ENCODE assay signal across 13 mouse cellular contexts in the genomic region with DNA sequence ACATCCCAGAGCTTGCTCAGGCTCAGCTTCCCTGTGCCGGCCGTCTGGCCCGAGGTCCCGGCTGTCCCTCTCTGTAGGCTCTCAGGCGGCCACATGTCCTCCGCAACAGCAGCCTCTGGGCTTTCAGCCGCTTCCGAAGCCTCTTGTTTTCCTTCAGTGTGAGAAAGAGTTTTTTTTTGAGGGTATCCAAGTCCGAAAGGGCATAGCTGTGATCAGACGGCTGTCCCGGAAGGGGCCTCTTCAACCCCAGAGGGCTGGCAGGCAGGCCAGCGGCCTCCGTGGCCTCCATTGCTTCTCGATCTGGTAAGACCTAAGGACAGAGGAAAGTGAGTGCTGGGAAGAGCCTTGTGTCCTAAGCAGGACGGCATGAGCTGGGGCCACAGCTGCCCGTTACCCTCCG. TPM values are rescaled to one million over a fixed set of nuclear protein-coding genes. Genes with fewer than 3 reads are reported as not detected.
DNase-seq lines count a peak whose midpoint lies in the region; ATAC-seq and TF ChIP-seq lines count a peak whose summit lies in the region.
"Had no signal": no experiment of that assay in that cellular context is flagged by ENCODE, and none has a peak within 500 bp of the region (broad histone marks: within the 10 kb centered on the region; RNA-seq: fewer than 3 reads in every experiment).

No protein-coding gene starts in this region.

- no peak overlapping the region for H3K4me2 ChIP-seq in forebrain, embryonic 12.5 days
- no peak overlapping the region for H3K4me2 ChIP-seq in forebrain, embryonic 14.5 days (ENCODE audit: low read length)
- H3K4me2 ChIP-seq in hindbrain, embryonic 13.5 days: no peak overlapping the region
- no peak overlapping the region for H3K4me2 ChIP-seq in limb, embryonic 11.5 days (ENCODE audit: low read depth, severe bottlenecking)
- H3K4me2 ChIP-seq: forebrain, embryonic 13.5 days; lung, embryonic 15.5 days had no signal

- H3K9me3 ChIP-seq in forebrain, embryonic 12.5 days: no peaks in the 10 kb centered on the region
- no peaks in the 10 kb centered on the region for H3K9me3 ChIP-seq in forebrain, embryonic 14.5 days (replicated peaks; ENCODE audit: control insufficient read depth, low read length)
- no peaks in the 10 kb centered on the region for H3K9me3 ChIP-seq in hindbrain, embryonic 10.5 days
- no peaks in the 10 kb centered on the region for H3K9me3 ChIP-seq in hindbrain, embryonic 13.5 days
- no peaks in the 10 kb centered on the region for H3K9me3 ChIP-seq in E14TG2a.4 (ENCODE audit: low read length)
- no peaks in the 10 kb centered on the region for H3K9me3 ChIP-seq in limb, embryonic 11.5 days (ENCODE audit: control insufficient read depth, low read length)
- H3K9me3 ChIP-seq: forebrain, embryonic 13.5 days; lung, embryonic 15.5 days; megakaryocyte, embryonic 14.5 days had no signal

- peaks cover 46% of the 10 kb centered on the region for H3K36me3 ChIP-seq in forebrain, embryonic 12.5 days (replicated peaks)
- peaks cover 50% of the 10 kb centered on the region for H3K36me3 ChIP-seq in forebrain, embryonic 14.5 days (ENCODE audit: control insufficient read depth, insufficient read depth, low read length)
- peaks cover 71% of the 10 kb centered on the region for H3K36me3 ChIP-seq in hindbrain, embryonic 10.5 days
- peaks cover 41% of the 10 kb centered on the region for H3K36me3 ChIP-seq in hindbrain, embryonic 13.5 days
- H3K36me3 ChIP-seq in E14TG2a.4 (ENCODE audit: insufficient read depth, low read length): peaks cover 66% of the 10 kb centered on the region
- H3K36me3 ChIP-seq in limb, embryonic 11.5 days (ENCODE audit: control insufficient read depth, insufficient read depth, low read length): peaks cover 12% of the 10 kb centered on the region; the same call in 1 of the 2 replicates

- H3K4me3 ChIP-seq in forebrain, embryonic 12.5 days (replicated peaks): no peak overlapping the region
- no peak overlapping the region for H3K4me3 ChIP-seq in forebrain, embryonic 14.5 days (ENCODE audit: low read depth, low read length)
- no peak overlapping the region for H3K4me3 ChIP-seq in hindbrain, embryonic 10.5 days
- no peak overlapping the region for H3K4me3 ChIP-seq in hindbrain, embryonic 13.5 days
- peak overlapping the region; percentile 66 for H3K4me3 ChIP-seq in E14TG2a.4 (replicated peaks; ENCODE audit: low read length)
- no peak overlapping the region for H3K4me3 ChIP-seq in limb, embryonic 11.5 days (ENCODE audit: low read depth, low read length)
- H3K4me3 ChIP-seq: forebrain, embryonic 13.5 days; lung, embryonic 15.5 days; megakaryocyte, embryonic 14.5 days had no signal

- no peak overlapping the region for H3K9ac ChIP-seq in forebrain, embryonic 12.5 days
- no peak overlapping the region for H3K9ac ChIP-seq in forebrain, embryonic 14.5 days (ENCODE audit: low read length)
- H3K9ac ChIP-seq in hindbrain, embryonic 13.5 days: no peak overlapping the region
- 0 out of 2 replicates have a peak overlapping the region, but pooled peaks have one; percentile 2 for H3K9ac ChIP-seq in limb, embryonic 11.5 days (ENCODE audit: low read length)
- H3K9ac ChIP-seq: forebrain, embryonic 13.5 days; lung, embryonic 15.5 days had no signal

- DNase-seq in forebrain, embryonic 14.5 days (ENCODE audit: low spot score): no peak
- DNase-seq in hindbrain, embryonic 10.5 days (ENCODE audit: low spot score): no peak
- no peak for DNase-seq in limb, embryonic 11.5 days (ENCODE audit: low spot score)
- DNase-seq in thymus, adult 18-20 months: no peak
- DNase-seq: cerebellum, adult 11 months; cerebellum, postnatal 36 days had no signal

- peak overlapping the region; percentile 8; the same call in 1 of the 2 replicates for H3K27ac ChIP-seq in forebrain, embryonic 12.5 days
- H3K27ac ChIP-seq in forebrain, embryonic 14.5 days (ENCODE audit: low read depth, low read length): no peak overlapping the region
- H3K27ac ChIP-seq in hindbrain, embryonic 10.5 days: peak overlapping the region; percentile 50
- no peak overlapping the region for H3K27ac ChIP-seq in hindbrain, embryonic 13.5 days
- H3K27ac ChIP-seq in limb, embryonic 11.5 days (replicated peaks; ENCODE audit: low read depth, low read length): no peak overlapping the region
- H3K27ac ChIP-seq: forebrain, embryonic 13.5 days; lung, embryonic 15.5 days had no signal

- 60% methylated on average over 17 of the region's 17 CpGs for WGBS in forebrain, embryonic 12.5 days
- WGBS in forebrain, embryonic 14.5 days: 69% methylated on average over 17 of the region's 17 CpGs
- WGBS in hindbrain, embryonic 10.5 days: 58% methylated on average over 17 of the region's 17 CpGs
- 67% methylated on average over 17 of the region's 17 CpGs for WGBS in hindbrain, embryonic 13.5 days
- WGBS in limb, embryonic 11.5 days: 56% methylated on average over 17 of the region's 17 CpGs

- TF ChIP-seq CTCF in E14TG2a.4 (conservative IDR thresholded peaks at IDR 0.05; ENCODE audit: low read length): no peak

- ATAC-seq in forebrain, embryonic 12.5 days (ENCODE audit: low FRiP score): no peak
- ATAC-seq in forebrain, embryonic 14.5 days: no peak
- no peak for ATAC-seq in hindbrain, embryonic 13.5 days (ENCODE audit: low FRiP score)
- no peak for ATAC-seq in limb, embryonic 11.5 days (ENCODE audit: insufficient number of reproducible peaks, low FRiP score, low TSS enrichment, low read depth)
- ATAC-seq in cerebellum, adult (ENCODE audit: insufficient number of reproducible peaks, low FRiP score, low TSS enrichment): no peak
- ATAC-seq: forebrain, embryonic 13.5 days had no signal

- H3K4me1 ChIP-seq in forebrain, embryonic 12.5 days: peaks cover 35% of the 10 kb centered on the region
- H3K4me1 ChIP-seq in forebrain, embryonic 14.5 days (ENCODE audit: control insufficient read depth, insufficient read depth, low read length): no peaks in the 10 kb centered on the region
- peaks cover 51% of the 10 kb centered on the region for H3K4me1 ChIP-seq in hindbrain, embryonic 10.5 days (replicated peaks)
- H3K4me1 ChIP-seq in hindbrain, embryonic 13.5 days (replicated peaks): peaks cover 31% of the 10 kb centered on the region
- peaks cover 69% of the 10 kb centered on the region for H3K4me1 ChIP-seq in E14TG2a.4 (replicated peaks; ENCODE audit: low read depth, low read length)
- H3K4me1 ChIP-seq in limb, embryonic 11.5 days (ENCODE audit: control insufficient read depth, insufficient read depth, low read length): peaks cover 20% of the 10 kb centered on the region

- no peaks in the 10 kb centered on the region for H3K27me3 ChIP-seq in forebrain, embryonic 12.5 days
- no peaks in the 10 kb centered on the region for H3K27me3 ChIP-seq in forebrain, embryonic 14.5 days (replicated peaks; ENCODE audit: control insufficient read depth, insufficient read depth, low read length)
- H3K27me3 ChIP-seq in hindbrain, embryonic 10.5 days (ENCODE audit: insufficient read depth, poor library complexity, severe bottlenecking): no peaks in the 10 kb centered on the region
- no peaks in the 10 kb centered on the region for H3K27me3 ChIP-seq in hindbrain, embryonic 13.5 days
- no peaks in the 10 kb centered on the region for H3K27me3 ChIP-seq in E14TG2a.4 (ENCODE audit: insufficient read depth, low read length)
- H3K27me3 ChIP-seq in limb, embryonic 11.5 days (ENCODE audit: control insufficient read depth, insufficient read depth, low read length): no peaks in the 10 kb centered on the region
- H3K27me3 ChIP-seq: forebrain, embryonic 13.5 days; lung, embryonic 15.5 days; megakaryocyte, embryonic 14.5 days had no signal

RNA-seq across cellular contexts. Expression of a gene that starts 5.8 kb away (rescaled TPM):
- 33.9 and 38.6 TPM in 2 replicates for polyA plus RNA-seq in forebrain, embryonic 12.5 days (2016; fragmentation: Nextera tagmentation; extraction: Ambion mirVana)
- 29.7 and 30.0 TPM in 2 replicates for polyA plus RNA-seq in forebrain, embryonic 14.5 days (2014; fragmentation: Nextera tagmentation; extraction: Ambion mirVana)
- 34.5 and 36.2 TPM in 2 replicates for polyA plus RNA-seq in hindbrain, embryonic 10.5 days (2016; fragmentation: Nextera tagmentation; extraction: Ambion mirVana)
- polyA plus RNA-seq in hindbrain, embryonic 13.5 days (2015; fragmentation: Nextera tagmentation; extraction: Ambion mirVana): 35.9 and 36.7 TPM in 2 replicates
- polyA plus RNA-seq in limb, embryonic 11.5 days (2014; fragmentation: Nextera tagmentation; extraction: Ambion mirVana): 27.3 and 29.5 TPM in 2 replicates

RNA-seq across cellular contexts. Expression of a gene that starts 13.0 kb away (rescaled TPM):
- polyA plus RNA-seq in forebrain, embryonic 12.5 days (2016; fragmentation: Nextera tagmentation; extraction: Ambion mirVana): 24.4 and 27.4 TPM in 2 replicates
- 11.8 and 14.6 TPM in 2 replicates for polyA plus RNA-seq in forebrain, embryonic 14.5 days (2014; fragmentation: Nextera tagmentation; extraction: Ambion mirVana)
- 30.7 TPM in 2 replicates for polyA plus RNA-seq in hindbrain, embryonic 10.5 days (2016; fragmentation: Nextera tagmentation; extraction: Ambion mirVana)
- polyA plus RNA-seq in hindbrain, embryonic 13.5 days (2015; fragmentation: Nextera tagmentation; extraction: Ambion mirVana): 18.4 and 20.0 TPM in 2 replicates
- 28.6 and 29.4 TPM in 2 replicates for polyA plus RNA-seq in limb, embryonic 11.5 days (2014; fragmentation: Nextera tagmentation; extraction: Ambion mirVana)

RNA-seq across cellular contexts. Expression of a gene that starts 25.6 kb away (rescaled TPM):
- 5.3 and 5.5 TPM in 2 replicates for polyA plus RNA-seq in forebrain, embryonic 12.5 days (2016; fragmentation: Nextera tagmentation; extraction: Ambion mirVana)
- 0.69 and 1.8 TPM in 2 replicates for polyA plus RNA-seq in forebrain, embryonic 14.5 days (2014; fragmentation: Nextera tagmentation; extraction: Ambion mirVana)
- polyA plus RNA-seq in hindbrain, embryonic 10.5 days (2016; fragmentation: Nextera tagmentation; extraction: Ambion mirVana): 7.7 and 8.7 TPM in 2 replicates
- polyA plus RNA-seq in hindbrain, embryonic 13.5 days (2015; fragmentation: Nextera tagmentation; extraction: Ambion mirVana): 3.2 and 3.7 TPM in 2 replicates
- polyA plus RNA-seq in limb, embryonic 11.5 days (2014; fragmentation: Nextera tagmentation; extraction: Ambion mirVana): 4.7 and 6.4 TPM in 2 replicates

RNA-seq across cellular contexts. Expression of a gene that starts 44.4 kb away (rescaled TPM):
- 23.7 and 24.2 TPM in 2 replicates for polyA plus RNA-seq in forebrain, embryonic 12.5 days (2016; fragmentation: Nextera tagmentation; extraction: Ambion mirVana)
- 17.2 and 21.6 TPM in 2 replicates for polyA plus RNA-seq in forebrain, embryonic 14.5 days (2014; fragmentation: Nextera tagmentation; extraction: Ambion mirVana)
- 23.3 and 25.9 TPM in 2 replicates for polyA plus RNA-seq in hindbrain, embryonic 10.5 days (2016; fragmentation: Nextera tagmentation; extraction: Ambion mirVana)
- 17.1 and 19.6 TPM in 2 replicates for polyA plus RNA-seq in hindbrain, embryonic 13.5 days (2015; fragmentation: Nextera tagmentation; extraction: Ambion mirVana)
- polyA plus RNA-seq in limb, embryonic 11.5 days (2014; fragmentation: Nextera tagmentation; extraction: Ambion mirVana): 21.0 and 23.9 TPM in 2 replicates

RNA-seq across cellular contexts. Expression of a gene that starts 49.6 kb away (rescaled TPM):
- 83.9 and 89.0 TPM in 2 replicates for polyA plus RNA-seq in forebrain, embryonic 12.5 days (2016; fragmentation: Nextera tagmentation; extraction: Ambion mirVana)
- 67.9 and 78.9 TPM in 2 replicates for polyA plus RNA-seq in forebrain, embryonic 14.5 days (2014; fragmentation: Nextera tagmentation; extraction: Ambion mirVana)
- 102 and 108 TPM in 2 replicates for polyA plus RNA-seq in hindbrain, embryonic 10.5 days (2016; fragmentation: Nextera tagmentation; extraction: Ambion mirVana)
- 84.3 and 86.5 TPM in 2 replicates for polyA plus RNA-seq in hindbrain, embryonic 13.5 days (2015; fragmentation: Nextera tagmentation; extraction: Ambion mirVana)
- polyA plus RNA-seq in limb, embryonic 11.5 days (2014; fragmentation: Nextera tagmentation; extraction: Ambion mirVana): 90.9 and 93.2 TPM in 2 replicates

Comparison
In these comparisons a context has a peak if more than half of its experiments do, and no peak if none do; other contexts are left out.
1. H3K27ac ChIP-seq: peak in forebrain, embryonic 12.5 days (single experiment) and hindbrain, embryonic 10.5 days (single experiment); none in forebrain, embryonic 14.5 days (single experiment), hindbrain, embryonic 13.5 days (single experiment) and limb, embryonic 11.5 days (single experiment).